Mouse (Mus musculus): ENCODE results near the gene Dab2ip. TPM values are rescaled to one million over a fixed set of nuclear protein-coding genes. Genes with fewer than 3 reads are reported as not detected.

The Dab2ip gene
- polyA plus RNA-seq, 1 experiment from 2014 or later, result 46.4 TPM

GRCm38 (mm10) chr2:35751781-35752505, 193.9 kb downstream of the Dab2ip start:
- ATAC-seq, result no peak
- no peak for DNase-seq (ENCODE audit: low read depth, low spot score)
- ChIA-PET POLR2A (no interaction called here), CTCF (no interaction called here)
- H3K27me3 ChIP-seq, result no peaks in the 10 kb centered on the region
- in situ Hi-C loops (cut with MboI; ENCODE audit: low pct_unique_long_range_greater_than_20kb), result no loop called here
- TF ChIP-seq CTCF (IDR thresholded peaks at IDR 0.05), result no peak

- no peak for TF ChIP-seq CTCF (IDR thresholded peaks at IDR 0.05)
- no peaks in the 10 kb centered on the region for H3K27me3 ChIP-seq
- ATAC-seq (no peak), DNase-seq (ENCODE audit: low read depth, low spot score) (no peak)
- POLR2A ChIA-PET, result no interaction called here
- in situ Hi-C loops (cut with MboI; ENCODE audit: low pct_unique_long_range_greater_than_20kb), result no loop called here
- CTCF ChIA-PET, result no interaction called here
Observed at GRCm38 (mm10) chr2:35756467-35756866, 198.4 kb downstream of the Dab2ip start.

GRCm38 (mm10) chr2:35760352-35760751, 202.3 kb downstream of the Dab2ip start:
- no peak for DNase-seq (ENCODE audit: low read depth, low spot score)
- ChIA-PET CTCF (interaction anchor here (1.1 kb wide), 1 partner anchor 20 kb away, joined by 4 read pairs; no protein-coding TSS in a partner anchor), POLR2A (no interaction called here)
- ATAC-seq, result no peak
- in situ Hi-C loops (cut with MboI; ENCODE audit: low pct_unique_long_range_greater_than_20kb), result no loop called here
- no peak for TF ChIP-seq CTCF (IDR thresholded peaks at IDR 0.05)
- H3K27me3 ChIP-seq, result no peaks in the 10 kb centered on the region

DNA sequence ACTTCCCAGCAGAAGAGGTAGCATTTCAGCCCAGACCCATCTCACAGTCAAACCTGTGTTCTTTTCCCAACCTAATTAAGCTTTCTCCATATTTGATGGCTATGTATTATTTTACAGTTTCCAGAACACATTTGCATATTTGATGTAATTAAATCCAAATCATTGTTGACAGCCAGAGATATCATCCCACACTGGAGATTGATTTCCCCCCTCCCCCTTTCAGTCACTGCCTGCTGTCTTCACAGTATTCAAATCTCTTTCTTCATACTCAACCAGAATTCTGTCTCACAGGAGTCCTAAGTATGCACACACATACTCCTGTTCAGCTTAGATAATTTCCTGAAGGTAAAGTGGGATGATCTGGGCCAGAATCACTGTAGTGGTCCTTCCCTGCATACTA, 202.8 kb downstream of the Dab2ip start:
- no peak for TF ChIP-seq CTCF (IDR thresholded peaks at IDR 0.05)
- no peaks in the 10 kb centered on the region for H3K27me3 ChIP-seq
- DNase-seq (ENCODE audit: low read depth, low spot score) (no peak), ATAC-seq (no peak)
- in situ Hi-C loops (cut with MboI; ENCODE audit: low pct_unique_long_range_greater_than_20kb), result no loop called here
- ChIA-PET CTCF (interaction anchor here (1.1 kb wide), 1 partner anchor 20 kb away, joined by 4 read pairs; no protein-coding TSS in a partner anchor), POLR2A (no interaction called here)

DNA sequence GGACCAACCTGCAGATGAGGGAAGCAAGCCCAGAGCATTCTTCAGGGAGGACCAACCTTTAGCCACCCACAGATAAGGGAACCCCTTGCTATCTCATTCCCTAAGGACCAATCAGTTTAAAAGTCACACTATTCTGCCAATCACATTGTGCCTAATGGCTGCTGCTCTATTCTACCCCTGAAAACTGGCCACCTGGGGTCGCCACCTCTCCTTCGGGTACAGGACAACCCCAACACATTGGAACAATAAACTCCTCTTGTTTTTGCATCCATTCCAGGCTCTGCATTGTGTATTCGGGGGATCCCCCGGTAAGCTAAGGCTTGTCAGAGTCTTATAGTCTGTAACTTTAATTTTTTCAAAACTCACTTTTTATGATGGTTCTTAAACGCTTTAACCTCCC, 203.4 kb downstream of the Dab2ip start:
- POLR2A ChIA-PET, result no interaction called here
- no peak for DNase-seq (ENCODE audit: low read depth, low spot score)
- H3K27me3 ChIP-seq, result no peaks in the 10 kb centered on the region
- TF ChIP-seq CTCF (IDR thresholded peaks at IDR 0.05), result no peak
- in situ Hi-C loops (cut with MboI; ENCODE audit: low pct_unique_long_range_greater_than_20kb), result no loop called here
- no peak for ATAC-seq
- CTCF ChIA-PET, result interaction anchor here (1.1 kb wide), 1 partner anchor 21 kb away, joined by 4 read pairs; no protein-coding TSS in a partner anchor

GRCm38 (mm10) chr2:35763818-35764217, 205.8 kb downstream of the Dab2ip start:
- in situ Hi-C loops (cut with MboI; ENCODE audit: low pct_unique_long_range_greater_than_20kb), result no loop called here
- DNase-seq (ENCODE audit: low read depth, low spot score) (no peak), ATAC-seq (no peak)
- CTCF ChIA-PET, result no interaction called here
- no peak for TF ChIP-seq CTCF (IDR thresholded peaks at IDR 0.05)
- no peaks in the 10 kb centered on the region for H3K27me3 ChIP-seq
- POLR2A ChIA-PET, result no interaction called here

DNA sequence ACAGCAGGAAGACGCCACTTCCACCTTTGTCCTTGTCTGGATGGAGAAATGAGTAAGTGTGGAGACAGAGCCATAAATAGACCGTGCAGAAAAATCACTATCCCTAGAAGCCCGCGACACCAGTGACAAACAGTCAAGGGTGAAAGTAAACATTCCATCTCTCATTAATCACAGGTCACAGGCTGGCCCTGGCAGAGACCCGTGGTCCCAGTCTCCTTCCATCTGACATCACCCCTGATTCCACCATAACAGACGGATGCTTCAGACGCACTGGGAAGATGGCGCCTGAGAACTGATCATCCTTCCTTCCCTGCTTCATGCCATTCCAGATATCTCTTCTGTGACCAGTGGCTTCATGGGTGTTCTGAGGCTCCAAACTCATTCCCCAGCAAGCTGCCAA, 206.3 kb downstream of the Dab2ip start:
- in situ Hi-C loops (cut with MboI; ENCODE audit: low pct_unique_long_range_greater_than_20kb), result no loop called here
- no peak for DNase-seq (ENCODE audit: low read depth, low spot score)
- ChIA-PET CTCF (no interaction called here), POLR2A (no interaction called here)
- no peaks in the 10 kb centered on the region for H3K27me3 ChIP-seq
- TF ChIP-seq CTCF (IDR thresholded peaks at IDR 0.05), result no peak
- no peak for ATAC-seq

- no peaks in the 10 kb centered on the region for H3K27me3 ChIP-seq
- ATAC-seq, result no peak
- DNase-seq (ENCODE audit: low read depth, low spot score), result no peak
- ChIA-PET CTCF (no interaction called here), POLR2A (interaction anchor here (0.8 kb wide), 1 partner anchor 33 kb away, joined by 6 read pairs; no protein-coding TSS in a partner anchor)
- no peak for TF ChIP-seq CTCF (IDR thresholded peaks at IDR 0.05)
- in situ Hi-C loops (cut with MboI; ENCODE audit: low pct_unique_long_range_greater_than_20kb), result no loop called here
Observed at GRCm38 (mm10) chr2:35767834-35768537, 209.9 kb downstream of the Dab2ip start.

DNA sequence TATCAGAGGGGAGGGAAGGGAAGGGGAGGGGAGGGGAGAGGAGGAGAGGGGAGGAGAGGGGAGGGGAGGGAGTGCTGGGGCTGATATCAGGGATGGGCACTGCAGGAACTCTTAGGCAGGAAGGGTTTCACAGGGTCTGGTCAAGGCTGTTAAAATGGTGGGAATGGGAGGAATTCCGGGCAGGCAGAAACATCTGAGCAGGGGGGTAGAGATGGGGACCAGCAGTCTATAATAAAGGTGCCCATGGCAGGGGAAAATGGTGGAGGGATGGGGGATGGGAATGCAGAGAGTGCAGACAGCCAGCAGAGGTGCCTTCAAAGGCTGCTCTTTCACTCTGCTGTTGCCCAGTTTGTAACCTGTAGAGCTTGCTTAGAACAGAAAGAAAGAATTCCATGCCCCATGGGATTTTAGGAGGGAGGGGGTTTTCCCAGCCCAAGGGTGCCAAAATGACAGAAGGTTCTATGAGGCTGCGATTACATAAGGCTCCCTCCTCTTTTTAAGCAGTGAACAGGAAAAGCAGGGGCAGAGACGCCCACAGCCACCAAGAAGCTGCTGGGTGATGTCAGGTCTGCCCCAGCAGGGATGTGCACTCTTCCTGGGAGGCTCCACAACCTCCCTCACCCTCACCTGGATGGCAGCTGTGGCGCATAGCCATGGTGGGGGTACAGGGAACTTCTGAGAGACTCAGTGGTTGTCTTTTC, 210.6 kb downstream of the Dab2ip start:
- ATAC-seq (no peak), DNase-seq (ENCODE audit: low read depth, low spot score) (no peak)
- H3K27me3 ChIP-seq, result no peaks in the 10 kb centered on the region
- ChIA-PET CTCF (no interaction called here), POLR2A (no interaction called here)
- in situ Hi-C loops (cut with MboI; ENCODE audit: low pct_unique_long_range_greater_than_20kb), result no loop called here
- TF ChIP-seq CTCF (IDR thresholded peaks at IDR 0.05), result no peak

DNA sequence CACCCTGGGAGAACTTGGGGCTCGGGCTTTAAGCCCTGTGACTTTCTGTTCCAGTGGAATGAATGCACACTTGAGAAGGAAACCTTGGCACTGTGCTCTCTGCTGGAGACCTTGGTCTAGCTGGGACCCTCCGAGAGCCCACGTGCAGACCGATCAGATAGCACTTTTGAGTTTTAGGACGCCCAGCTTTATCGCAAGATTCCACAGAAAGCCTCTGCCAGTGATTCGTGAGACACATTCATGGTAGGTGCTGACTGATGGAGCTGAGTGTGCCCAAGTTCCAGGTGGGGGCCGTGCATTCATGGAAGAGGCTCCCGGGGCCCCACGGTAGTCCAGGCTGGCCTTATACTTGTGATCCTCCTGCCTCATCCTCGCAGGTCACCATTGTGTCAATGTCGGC, 211.3 kb downstream of the Dab2ip start:
- POLR2A ChIA-PET, result no interaction called here
- no peak for TF ChIP-seq CTCF (IDR thresholded peaks at IDR 0.05)
- DNase-seq (ENCODE audit: low read depth, low spot score), result no peak
- no peak for ATAC-seq
- H3K27me3 ChIP-seq, result no peaks in the 10 kb centered on the region
- in situ Hi-C loops (cut with MboI; ENCODE audit: low pct_unique_long_range_greater_than_20kb), result no loop called here
- CTCF ChIA-PET, result no interaction called here

- in situ Hi-C loops (cut with MboI; ENCODE audit: low pct_unique_long_range_greater_than_20kb), result no loop called here
- no peaks in the 10 kb centered on the region for H3K27me3 ChIP-seq
- ChIA-PET POLR2A (no interaction called here), CTCF (no interaction called here)
- DNase-seq (ENCODE audit: low read depth, low spot score), result no peak
- ATAC-seq, result no peak
- TF ChIP-seq CTCF (IDR thresholded peaks at IDR 0.05), result no peak
Observed at GRCm38 (mm10) chr2:35770541-35770940, 212.5 kb downstream of the Dab2ip start.
